Mouse (Mus musculus): Measurements from ENCODE around the gene Fam131b. TPM values are rescaled to one million over a fixed set of nuclear protein-coding genes. Genes with fewer than 3 reads are reported as not detected.

The Fam131b gene
- polyA plus RNA-seq, 1 experiment = 0.15 TPM

DNA sequence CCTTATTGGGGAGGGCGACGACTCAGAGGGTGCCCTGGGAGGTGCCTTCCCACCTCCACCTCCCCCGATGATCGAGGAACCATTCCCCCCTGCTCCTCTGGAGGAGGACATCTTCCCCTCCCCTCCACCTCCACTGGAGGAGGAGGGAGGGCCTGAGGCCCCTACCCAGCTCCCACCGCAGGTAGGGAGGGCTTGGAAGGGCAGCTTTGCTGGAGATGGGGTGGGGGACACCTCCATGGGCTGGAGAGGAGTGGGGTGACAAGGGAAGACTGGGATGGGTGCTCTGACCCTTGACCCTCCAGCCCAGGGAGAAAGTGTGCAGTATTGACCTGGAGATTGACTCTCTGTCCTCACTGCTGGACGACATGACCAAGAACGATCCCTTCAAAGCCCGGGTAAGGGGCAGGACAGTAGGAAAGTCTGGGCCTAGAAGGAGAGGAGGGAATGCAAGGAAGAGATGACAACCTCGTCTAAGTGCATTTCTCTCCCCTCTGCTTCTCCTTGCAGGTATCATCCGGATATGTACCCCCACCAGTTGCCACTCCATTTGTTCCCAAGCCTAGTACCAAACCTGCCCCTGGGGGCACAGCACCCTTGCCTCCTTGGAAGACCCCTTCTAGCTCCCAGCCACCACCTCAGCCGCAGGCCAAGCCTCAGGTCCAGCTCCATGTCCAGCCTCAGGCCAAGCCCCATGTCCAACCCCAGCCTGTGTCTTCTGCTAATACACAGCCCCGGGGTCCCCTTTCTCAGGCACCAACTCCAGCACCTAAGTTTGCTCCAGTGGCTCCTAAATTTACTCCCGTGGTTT lies 26.7 kb upstream of the Fam131b start:
- H3K4me1 ChIP-seq (ENCODE audit: control insufficient read depth, insufficient read depth, insufficient read length) = peaks cover 21% of the 10 kb centered on the region; the same call in 1 of the 2 replicates
- peaks cover 4% of the 10 kb centered on the region for H3K36me3 ChIP-seq (ENCODE audit: control insufficient read depth, insufficient read depth, low read length)
- H3K27ac ChIP-seq (ENCODE audit: insufficient read depth, low read length) = peak overlapping the region; percentile 69
- no peaks in the 10 kb centered on the region for H3K27me3 ChIP-seq (ENCODE audit: control insufficient read depth, insufficient read depth, low read length)
- no peak for DNase-seq (ENCODE audit: low read depth in 1 of 2, low spot score in 2 of 2)
- TF ChIP-seq POLR2A (IDR thresholded peaks at IDR 0.05; ENCODE audit: low read depth, low read length) (no peak), CTCF (IDR thresholded peaks at IDR 0.05; ENCODE audit: extremely low read depth, insufficient read depth, insufficient read length, insufficient replicate concordance) (no peak)
- peak overlapping the region; percentile 89 for H3K4me3 ChIP-seq (ENCODE audit: extremely low read depth, insufficient read depth, insufficient read length)
- 29% methylated on average over 13 of the region's 13 CpGs for WGBS

DNA sequence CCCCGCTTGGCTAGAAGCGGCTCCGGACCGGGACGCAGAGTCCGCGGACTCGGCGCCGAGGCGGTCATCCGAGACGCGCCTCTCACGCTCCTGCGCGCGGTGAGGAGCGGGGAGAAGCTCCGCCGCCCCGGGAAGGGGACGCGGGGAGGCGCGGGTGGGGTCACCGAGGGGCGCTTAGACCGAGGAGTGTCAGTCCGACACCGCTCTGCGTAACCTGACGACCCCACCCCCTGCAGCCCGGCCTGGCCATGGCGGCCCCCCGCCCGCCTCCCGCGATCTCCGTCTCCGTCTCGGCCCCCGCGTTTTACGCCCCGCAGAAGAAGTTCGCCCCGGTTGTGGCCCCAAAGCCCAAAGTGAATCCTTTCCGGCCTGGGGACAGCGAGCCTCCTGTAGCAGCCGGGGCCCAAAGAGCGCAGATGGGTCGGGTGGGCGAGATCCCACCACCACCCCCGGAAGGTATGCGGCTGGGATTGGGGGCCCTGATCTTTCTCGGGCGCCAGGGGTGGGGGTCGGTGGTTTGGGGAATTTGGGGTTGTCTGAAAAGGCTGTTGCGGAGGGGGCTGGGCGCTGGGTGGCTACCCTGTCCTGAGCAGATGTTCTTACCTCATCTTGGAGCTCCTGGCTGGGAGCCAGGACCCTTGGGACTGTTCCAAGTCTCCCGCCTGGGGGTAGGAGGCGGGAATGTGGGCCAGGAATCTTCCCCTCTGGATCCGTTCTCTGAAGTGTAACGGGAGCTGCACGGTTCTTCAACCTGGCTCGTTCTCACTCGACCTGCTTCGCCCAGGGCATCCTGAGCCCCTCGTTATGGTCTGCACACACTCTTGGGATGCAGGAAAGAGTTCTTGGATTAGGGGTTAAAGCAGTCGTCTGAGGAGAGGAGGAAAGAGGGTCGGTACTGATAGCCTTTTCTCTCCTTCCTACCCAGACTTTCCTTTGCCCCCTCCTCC lies 25.9 kb upstream of the Fam131b start:
- H3K27ac ChIP-seq (ENCODE audit: insufficient read depth, low read length) = peak overlapping the region; percentile 69
- no peak for DNase-seq (ENCODE audit: low read depth in 1 of 2, low spot score in 2 of 2)
- H3K4me1 ChIP-seq (ENCODE audit: control insufficient read depth, insufficient read depth, insufficient read length) = peaks cover 21% of the 10 kb centered on the region; the same call in 1 of the 2 replicates
- 3% methylated on average over 70 of the region's 72 CpGs for WGBS
- TF ChIP-seq POLR2A (IDR thresholded peaks at IDR 0.05; ENCODE audit: low read depth, low read length) (peak; percentile 74), CTCF (IDR thresholded peaks at IDR 0.05; ENCODE audit: extremely low read depth, insufficient read depth, insufficient read length, insufficient replicate concordance) (no peak)
- H3K36me3 ChIP-seq (ENCODE audit: control insufficient read depth, insufficient read depth, low read length) = no peaks in the 10 kb centered on the region; the same call in 1 of the 2 replicates
- H3K27me3 ChIP-seq (ENCODE audit: control insufficient read depth, insufficient read depth, low read length) = no peaks in the 10 kb centered on the region
- peak overlapping the region; percentile 89 for H3K4me3 ChIP-seq (ENCODE audit: extremely low read depth, insufficient read depth, insufficient read length)

DNA sequence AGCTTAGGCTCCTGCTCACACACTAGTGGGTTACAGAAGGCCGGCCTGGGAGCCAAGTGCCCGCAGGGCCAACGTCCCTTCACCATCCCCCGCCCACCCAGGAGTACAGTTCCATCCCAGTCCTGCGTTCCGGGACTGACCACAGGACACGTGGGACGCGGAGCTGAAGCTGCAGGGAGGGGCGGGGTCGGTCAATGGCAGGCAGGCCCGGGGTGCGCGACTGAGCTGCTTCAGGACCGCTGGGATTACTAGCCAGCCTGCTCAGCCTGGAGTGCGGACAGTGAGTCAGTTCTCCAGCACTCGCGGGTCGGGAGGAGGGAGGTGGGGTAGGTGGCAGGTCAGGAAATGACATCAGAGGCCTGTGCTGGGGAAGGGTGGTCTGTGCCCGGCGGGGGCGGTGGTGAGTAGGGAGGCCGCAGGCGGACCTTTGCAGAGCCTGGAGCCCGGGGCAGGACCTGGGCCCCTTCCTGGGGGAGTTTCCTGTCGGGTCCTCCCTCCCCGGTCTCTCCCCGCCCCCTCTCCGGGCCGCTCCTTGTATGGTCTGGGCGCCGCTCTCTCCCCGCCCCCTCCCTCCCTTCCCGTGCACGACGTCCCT lies 25.1 kb upstream of the Fam131b start, which contains the start of gene Zyx:
Zyx (plus strand) TSS at position 205 of the 595 bp plus-strand sequence.
- Histone ChIP-seq H3K4me3 (ENCODE audit: extremely low read depth, insufficient read depth, insufficient read length) (peak within 1 kb of the TSS; percentile 89), H3K27ac (ENCODE audit: insufficient read depth, low read length) (peak within 1 kb of the TSS; percentile 79), H3K36me3 (ENCODE audit: control insufficient read depth, insufficient read depth, low read length) (no peaks in the 10 kb centered on the region; the same call in 1 of the 2 replicates), H3K4me1 (ENCODE audit: control insufficient read depth, insufficient read depth, insufficient read length) (peaks cover 23% of the 10 kb centered on the region; the same call in 1 of the 2 replicates), H3K27me3 (ENCODE audit: control insufficient read depth, insufficient read depth, low read length) (no peaks in the 10 kb centered on the region)
- TF ChIP-seq CTCF (IDR thresholded peaks at IDR 0.05; ENCODE audit: extremely low read depth, insufficient read depth, insufficient read length, insufficient replicate concordance) (0 out of 2 replicates have a peak, but pooled peaks have one; percentile 3), POLR2A (IDR thresholded peaks at IDR 0.05; ENCODE audit: low read depth, low read length) (no peak)
- under 1% methylated on average over 30 of the region's 36 CpGs for WGBS
- DNase-seq (ENCODE audit: low read depth in 1 of 2, low spot score in 2 of 2) = peak; percentile 54 to 84

DNA sequence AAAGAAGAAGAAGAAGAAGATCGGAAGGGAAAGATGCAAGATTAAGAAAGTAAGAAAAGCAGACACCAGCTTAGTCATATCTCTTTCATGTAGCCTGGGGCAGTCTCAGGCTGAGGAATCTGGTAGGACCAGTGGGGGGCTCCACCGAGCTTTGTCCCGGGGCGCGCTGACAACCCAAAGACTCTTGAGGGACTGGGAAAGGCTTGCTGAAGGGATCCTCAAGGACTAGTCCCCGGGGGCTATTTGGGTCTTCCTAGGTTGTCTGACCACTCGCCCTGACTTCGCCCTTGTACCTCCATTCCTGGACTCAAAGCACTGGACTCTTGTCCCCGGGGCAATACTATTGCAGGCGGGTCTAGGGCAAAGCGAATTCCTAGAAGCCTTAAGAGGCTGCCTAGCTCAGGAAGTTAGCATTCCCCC lies 24.6 kb upstream of the Fam131b start:
- Histone ChIP-seq H3K36me3 (ENCODE audit: control insufficient read depth, insufficient read depth, low read length) (no peaks in the 10 kb centered on the region; the same call in 1 of the 2 replicates), H3K27ac (ENCODE audit: insufficient read depth, low read length) (peak overlapping the region; percentile 79), H3K4me3 (ENCODE audit: extremely low read depth, insufficient read depth, insufficient read length) (peak overlapping the region; percentile 89), H3K4me1 (ENCODE audit: control insufficient read depth, insufficient read depth, insufficient read length) (peaks cover 26% of the 10 kb centered on the region; the same call in 1 of the 2 replicates), H3K27me3 (ENCODE audit: control insufficient read depth, insufficient read depth, low read length) (no peaks in the 10 kb centered on the region)
- DNase-seq (ENCODE audit: low read depth in 1 of 2, low spot score in 2 of 2) = peak; percentile 36 to 75
- TF ChIP-seq POLR2A (IDR thresholded peaks at IDR 0.05; ENCODE audit: low read depth, low read length) (no peak), CTCF (IDR thresholded peaks at IDR 0.05; ENCODE audit: extremely low read depth, insufficient read depth, insufficient read length, insufficient replicate concordance) (peak; percentile 45; the same call in 1 of the 2 replicates)
- WGBS = 2% methylated on average over 11 of the region's 11 CpGs

DNA sequence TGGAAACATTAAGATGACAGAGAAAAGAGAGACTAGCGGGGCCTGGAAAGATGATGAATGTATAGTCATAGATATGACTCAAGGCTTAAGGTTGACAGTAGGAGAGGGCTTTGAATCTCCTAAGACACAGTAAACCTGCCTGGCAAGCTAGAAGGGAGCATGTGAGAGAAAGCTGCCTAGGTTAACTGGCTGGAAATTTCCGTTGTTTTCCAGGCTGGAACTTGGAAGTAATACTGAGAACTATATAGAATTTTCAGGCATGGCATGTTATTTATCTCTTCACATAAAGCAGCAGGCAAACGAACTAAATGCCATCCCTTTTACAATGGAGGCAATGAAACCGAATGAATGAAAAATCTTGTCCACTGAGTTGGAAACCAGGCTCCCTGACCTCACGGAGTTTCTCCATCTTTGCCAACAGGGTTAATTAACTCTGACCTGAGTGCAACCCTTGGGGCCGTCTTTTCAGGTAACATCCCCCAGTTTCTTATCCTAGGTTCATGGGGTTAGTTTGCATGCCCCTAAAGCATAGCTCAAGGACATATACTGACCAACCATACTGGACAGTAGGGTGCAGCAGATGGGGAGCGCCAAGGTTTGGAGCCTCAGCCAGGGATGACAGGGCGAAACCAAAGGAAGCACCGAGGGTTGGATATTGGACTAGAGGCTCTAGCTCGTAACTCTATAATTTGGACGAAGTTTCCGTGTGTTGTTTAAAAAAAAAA lies 24.0 kb upstream of the Fam131b start:
- TF ChIP-seq CTCF (IDR thresholded peaks at IDR 0.05; ENCODE audit: extremely low read depth, insufficient read depth, insufficient read length, insufficient replicate concordance) = no peak
- no peak for TF ChIP-seq POLR2A (IDR thresholded peaks at IDR 0.05; ENCODE audit: low read depth, low read length)
- no peak for DNase-seq (ENCODE audit: low read depth in 1 of 2, low spot score in 2 of 2)
- Histone ChIP-seq H3K4me3 (ENCODE audit: extremely low read depth, insufficient read depth, insufficient read length) (no peak overlapping the region), H3K36me3 (ENCODE audit: control insufficient read depth, insufficient read depth, low read length) (no peaks in the 10 kb centered on the region; the same call in 1 of the 2 replicates), H3K4me1 (ENCODE audit: control insufficient read depth, insufficient read depth, insufficient read length) (peaks cover 29% of the 10 kb centered on the region; the same call in 1 of the 2 replicates), H3K27ac (ENCODE audit: insufficient read depth, low read length) (no peak overlapping the region), H3K27me3 (ENCODE audit: control insufficient read depth, insufficient read depth, low read length) (no peaks in the 10 kb centered on the region)
- 52% methylated on average over 12 of the region's 12 CpGs for WGBS
